Mouse (Mus musculus) lung, embryonic 16.5 days (tissue): ENCODE measurements around the gene Itsn1. TPM values are rescaled to one million over a fixed set of nuclear protein-coding genes. Genes with fewer than 3 reads are reported as not detected.

Source experiments
- ATAC-seq: fragments of 200-750 bp; cut with Nextera tagmentation; 2 replicates; pipeline ENCODE4 v1.8.0; 2017; ENCODE audit warnings: low read depth, mild to moderate bottlenecking, moderate library complexity
- H3K27ac ChIP-seq: fragments of 300-500 bp; sonication (generic); 2 replicates; pipeline ENCODE4 v1.5.1; 2014; ENCODE audit warnings: mild to moderate bottlenecking, control low read depth, low read length
- H3K27me3 ChIP-seq: fragments of 300-500 bp; sonication (generic); 2 replicates; pipeline ENCODE4 v1.6.1; 2014; ENCODE audit warnings: low read depth, low read length, mixed read lengths; ENCODE audit not compliant: control insufficient read depth, insufficient read depth
- H3K36me3 ChIP-seq: fragments of 300-500 bp; sonication (generic); 2 replicates; pipeline ENCODE4 v1.6.1; 2014; ENCODE audit warnings: low read length; ENCODE audit not compliant: control insufficient read depth, insufficient read depth
- H3K4me1 ChIP-seq: fragments of 300-500 bp; sonication (generic); replicated peaks from 2 replicates; pipeline ENCODE4 v1.6.1; 2014; ENCODE audit warnings: low read length, mixed read lengths; ENCODE audit not compliant: control insufficient read depth, insufficient read depth
- H3K4me2 ChIP-seq: fragments of 300-500 bp; sonication (generic); 2 replicates; pipeline ENCODE4 v1.6.1; 2014; ENCODE audit warnings: low read depth, low read length, control low read depth
- H3K4me3 ChIP-seq: fragments of 300-500 bp; sonication (generic); 2 replicates; pipeline ENCODE4 v1.5.1; 2014; ENCODE audit warnings: mild to moderate bottlenecking, low read length, control low read depth
- H3K9ac ChIP-seq: fragments of 300-500 bp; sonication (generic); 2 replicates; pipeline ENCODE4 v1.6.1; 2014; ENCODE audit warnings: low read length, control low read depth
- H3K9me3 ChIP-seq: fragments of 300-500 bp; sonication (generic); 2 replicates; pipeline ENCODE4 v1.6.1; 2016; ENCODE audit warnings: low read length; ENCODE audit not compliant: control insufficient read depth
- WGBS: fragments of 180-500 bp; shearing (Covaris S2); extraction: QIAGEN DNeasy Blood & Tissue Kit; methylation state at CpG from one replicate; pipeline ENCODE4 v1.1.7; 2014; 5-methylcytosine and 5-hydroxymethylcytosine counted together
- polyA plus RNA-seq: library from polyadenylated mRNA; unstranded; fragments of >200 nt; fragmentation: Nextera tagmentation; extraction: Ambion mirVana; gene quantifications from 2 replicates; pipeline ENCODE4 v1.2.1, GENCODE M21; 2015

Itsn1 gene
- polyA plus RNA-seq, 1 experiment from 2014 or later = 17.8 TPM

DNA sequence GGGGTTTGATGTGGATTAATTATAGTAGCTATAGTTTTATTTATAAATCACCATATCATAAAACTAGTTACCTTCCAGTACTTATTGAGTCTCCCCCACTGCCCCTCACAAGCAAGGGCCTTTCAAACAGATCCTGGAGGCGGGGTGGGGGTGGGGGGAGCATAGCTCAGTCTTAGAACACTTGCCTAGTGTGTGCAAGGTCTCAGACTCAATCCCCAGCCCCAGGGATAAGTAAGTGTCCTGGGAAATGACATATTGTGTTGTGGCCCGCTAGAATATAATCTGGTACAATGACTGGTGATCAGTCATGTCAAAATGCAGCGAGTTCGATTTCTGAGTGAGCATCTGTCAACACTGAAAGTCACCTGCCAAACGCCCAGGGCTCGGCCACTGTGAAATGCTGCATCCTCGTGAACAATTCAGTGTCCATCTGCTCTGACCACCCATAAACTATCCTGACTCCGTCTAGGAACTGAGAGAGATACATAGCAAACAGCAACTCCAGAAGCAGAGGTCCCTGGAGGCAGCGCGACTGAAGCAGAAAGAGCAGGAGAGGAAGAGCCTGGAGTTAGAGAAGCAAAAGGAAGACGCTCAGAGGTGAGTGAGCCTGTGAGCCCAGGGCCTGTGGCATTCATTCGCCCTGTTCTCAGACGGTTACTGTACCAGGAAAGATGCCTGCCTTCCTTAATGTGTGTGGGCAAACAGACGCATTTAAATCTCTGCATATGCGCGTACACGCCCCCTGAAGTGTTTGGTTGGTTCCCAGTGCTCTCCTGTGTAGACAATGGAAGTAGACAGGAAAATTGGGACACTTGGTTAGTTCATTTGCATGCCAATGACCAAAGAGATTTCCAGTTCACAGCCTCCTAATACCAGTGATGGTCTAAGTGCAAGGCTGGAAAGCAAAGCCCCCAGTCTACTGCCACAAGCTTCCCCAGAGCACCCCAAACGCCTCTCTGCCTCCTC is 107.8 kb downstream of the Itsn1 start:
- Histone ChIP-seq H3K27me3 (no peaks in the 10 kb centered on the region), H3K4me2 (no peak overlapping the region), H3K9ac (no peak overlapping the region), H3K27ac (no peak overlapping the region), H3K36me3 (no peaks in the 10 kb centered on the region; the same call in 1 of the 2 replicates), H3K9me3 (no peaks in the 10 kb centered on the region), H3K4me3 (no peak overlapping the region), H3K4me1 (no peaks in the 10 kb centered on the region)
- WGBS = 77% methylated on average over 18 of the region's 18 CpGs
- ATAC-seq = no peak

DNA sequence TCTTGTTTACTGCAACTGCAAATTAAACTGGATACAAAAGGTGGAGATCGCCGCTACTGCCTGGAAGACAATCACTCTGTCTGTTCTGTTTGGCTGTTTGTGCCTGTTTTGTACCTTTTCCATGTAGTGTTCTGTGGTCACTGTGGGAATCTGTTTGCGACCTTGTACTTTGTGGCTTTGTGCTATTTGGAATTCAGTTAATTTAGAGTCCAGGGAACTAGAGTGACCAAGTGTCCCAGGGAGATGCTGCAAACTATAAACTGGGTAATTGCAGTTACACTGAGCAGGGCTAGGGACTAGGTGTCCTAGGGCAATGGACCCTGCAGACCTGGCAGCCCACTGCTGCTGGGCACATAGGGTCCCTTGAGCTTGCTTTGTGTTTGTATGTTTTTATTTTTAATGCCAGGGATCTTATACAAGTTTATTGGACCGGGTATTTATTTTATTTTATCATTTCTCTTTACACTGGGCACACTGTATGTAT is 108.5 kb downstream of the Itsn1 start:
- no peaks in the 10 kb centered on the region for H3K4me1 ChIP-seq
- no peaks in the 10 kb centered on the region for H3K9me3 ChIP-seq
- H3K4me2 ChIP-seq = no peak overlapping the region
- ATAC-seq = no peak
- no peak overlapping the region for H3K4me3 ChIP-seq
- H3K27ac ChIP-seq = no peak overlapping the region
- H3K9ac ChIP-seq = no peak overlapping the region
- no peaks in the 10 kb centered on the region for H3K27me3 ChIP-seq
- H3K36me3 ChIP-seq = no peaks in the 10 kb centered on the region; the same call in 1 of the 2 replicates
- 90% methylated on average over 4 of the region's 4 CpGs for WGBS

DNA sequence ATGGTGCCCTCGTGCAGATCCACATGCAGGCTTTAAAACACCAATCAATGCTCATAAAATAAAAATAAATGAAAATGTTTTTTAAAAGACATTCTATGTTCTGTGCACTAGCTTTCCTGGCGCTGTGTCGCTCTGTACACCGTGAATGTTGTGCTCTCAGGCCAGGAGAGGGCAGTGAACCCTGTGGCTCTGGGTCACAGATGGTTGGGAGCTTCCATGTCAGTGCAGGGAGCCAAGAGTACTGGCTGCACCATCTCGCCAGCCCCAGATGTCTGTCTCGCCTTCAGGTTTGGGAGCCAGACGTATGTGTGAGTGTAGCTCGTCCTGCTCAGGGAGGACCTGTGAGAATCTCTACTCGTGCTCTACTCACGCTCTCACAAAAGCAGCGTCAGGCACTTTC is 109.7 kb downstream of the Itsn1 start:
- ATAC-seq = no peak
- H3K4me1 ChIP-seq = no peaks in the 10 kb centered on the region
- no peak overlapping the region for H3K27ac ChIP-seq
- no peaks in the 10 kb centered on the region for H3K9me3 ChIP-seq
- H3K4me2 ChIP-seq = no peak overlapping the region
- H3K36me3 ChIP-seq = no peaks in the 10 kb centered on the region; the same call in 1 of the 2 replicates
- H3K9ac ChIP-seq = no peak overlapping the region
- H3K27me3 ChIP-seq = no peaks in the 10 kb centered on the region
- WGBS = 68% methylated on average over 11 of the region's 11 CpGs
- no peak overlapping the region for H3K4me3 ChIP-seq

DNA sequence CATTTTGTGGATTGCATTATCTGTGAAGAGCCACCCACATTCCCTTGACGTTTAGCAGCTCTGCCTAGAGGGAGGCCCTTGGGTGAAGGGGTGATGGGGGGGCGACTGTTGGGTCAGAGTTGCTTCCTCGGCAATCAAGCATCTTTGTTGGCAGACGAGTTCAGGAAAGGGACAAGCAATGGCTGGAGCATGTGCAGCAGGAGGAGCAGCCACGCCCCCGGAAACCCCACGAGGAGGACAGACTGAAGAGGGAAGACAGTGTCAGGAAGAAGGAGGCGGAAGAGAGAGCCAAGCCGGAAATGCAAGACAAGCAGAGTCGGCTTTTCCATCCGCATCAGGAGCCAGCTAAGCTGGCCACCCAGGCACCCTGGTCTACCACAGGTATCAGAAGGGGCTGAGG is 110.4 kb downstream of the Itsn1 start:
- no peaks in the 10 kb centered on the region for H3K9me3 ChIP-seq
- no peak for ATAC-seq
- H3K4me1 ChIP-seq = no peaks in the 10 kb centered on the region
- no peaks in the 10 kb centered on the region for H3K27me3 ChIP-seq
- H3K36me3 ChIP-seq = no peaks in the 10 kb centered on the region; the same call in 1 of the 2 replicates
- no peak overlapping the region for H3K27ac ChIP-seq
- H3K4me2 ChIP-seq = no peak overlapping the region
- H3K9ac ChIP-seq = no peak overlapping the region
- 37% methylated on average over 11 of the region's 11 CpGs for WGBS
- no peak overlapping the region for H3K4me3 ChIP-seq

DNA sequence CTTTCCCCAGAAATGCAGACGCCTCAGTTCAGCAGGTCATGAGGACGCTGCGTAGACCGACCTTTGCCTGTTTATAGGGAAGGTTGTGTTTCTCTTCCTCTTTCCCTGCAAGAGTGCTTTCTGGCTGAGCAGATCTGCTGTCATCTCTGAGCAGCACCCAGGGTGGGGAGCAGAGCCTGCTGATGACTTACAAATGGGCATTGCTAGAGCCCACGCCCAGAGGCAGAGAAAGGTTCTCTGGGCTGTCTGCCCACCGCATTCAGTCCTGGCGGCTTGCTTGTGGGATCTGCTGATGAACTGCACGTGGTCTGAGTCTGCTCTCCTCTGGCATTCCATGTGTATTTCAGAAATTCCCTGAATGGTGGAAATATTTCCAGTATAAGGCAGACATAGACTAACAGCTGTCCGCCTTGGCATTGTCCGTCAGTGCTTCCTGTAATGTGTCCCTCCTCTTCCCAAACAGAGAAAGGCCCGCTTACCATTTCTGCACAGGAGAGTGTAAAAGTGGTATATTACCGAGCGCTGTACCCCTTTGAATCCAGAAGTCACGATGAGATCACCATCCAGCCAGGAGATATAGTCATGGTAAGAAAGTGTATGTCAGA is 112.0 kb downstream of the Itsn1 start:
- Histone ChIP-seq H3K27ac (no peak overlapping the region), H3K9me3 (no peaks in the 10 kb centered on the region), H3K4me3 (no peak overlapping the region), H3K36me3 (no peaks in the 10 kb centered on the region; the same call in 1 of the 2 replicates), H3K4me1 (peaks cover 6% of the 10 kb centered on the region), H3K4me2 (no peak overlapping the region), H3K27me3 (no peaks in the 10 kb centered on the region), H3K9ac (no peak overlapping the region)
- WGBS = 82% methylated on average over 14 of the region's 14 CpGs
- peak; percentile 50 for ATAC-seq

DNA sequence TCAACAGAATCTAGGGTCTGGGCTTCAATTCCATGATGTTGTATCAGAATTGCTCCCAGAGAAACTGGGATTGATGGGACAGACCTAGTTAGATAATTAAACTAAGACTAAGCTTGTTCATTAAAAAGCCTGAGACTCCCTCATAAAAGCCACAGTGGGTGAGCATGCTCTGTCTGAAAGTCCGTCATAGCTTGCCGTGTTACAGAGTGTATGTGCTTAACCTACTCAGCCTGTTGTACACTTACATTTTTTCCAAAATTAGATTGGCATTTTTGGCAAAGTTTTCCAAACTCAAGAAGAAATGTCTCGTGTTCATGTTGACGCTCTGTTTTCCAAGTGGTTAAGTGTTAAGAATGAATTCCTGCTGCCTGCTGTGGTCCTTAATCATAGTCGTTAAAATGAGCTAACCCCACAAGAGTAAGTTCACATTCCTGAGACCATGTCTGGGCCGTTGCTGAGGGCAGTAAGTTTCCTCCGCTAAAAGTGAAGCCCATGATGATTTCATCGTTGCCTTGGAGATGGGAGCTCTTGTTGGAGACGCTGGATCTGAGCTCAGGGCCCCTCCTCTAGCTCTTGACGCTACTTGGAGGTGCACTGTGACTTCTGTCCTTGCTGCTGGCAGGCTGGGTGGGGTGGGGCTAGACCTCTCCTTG is 117.1 kb downstream of the Itsn1 start:
- WGBS = 19% methylated on average over 10 of the region's 10 CpGs

DNA sequence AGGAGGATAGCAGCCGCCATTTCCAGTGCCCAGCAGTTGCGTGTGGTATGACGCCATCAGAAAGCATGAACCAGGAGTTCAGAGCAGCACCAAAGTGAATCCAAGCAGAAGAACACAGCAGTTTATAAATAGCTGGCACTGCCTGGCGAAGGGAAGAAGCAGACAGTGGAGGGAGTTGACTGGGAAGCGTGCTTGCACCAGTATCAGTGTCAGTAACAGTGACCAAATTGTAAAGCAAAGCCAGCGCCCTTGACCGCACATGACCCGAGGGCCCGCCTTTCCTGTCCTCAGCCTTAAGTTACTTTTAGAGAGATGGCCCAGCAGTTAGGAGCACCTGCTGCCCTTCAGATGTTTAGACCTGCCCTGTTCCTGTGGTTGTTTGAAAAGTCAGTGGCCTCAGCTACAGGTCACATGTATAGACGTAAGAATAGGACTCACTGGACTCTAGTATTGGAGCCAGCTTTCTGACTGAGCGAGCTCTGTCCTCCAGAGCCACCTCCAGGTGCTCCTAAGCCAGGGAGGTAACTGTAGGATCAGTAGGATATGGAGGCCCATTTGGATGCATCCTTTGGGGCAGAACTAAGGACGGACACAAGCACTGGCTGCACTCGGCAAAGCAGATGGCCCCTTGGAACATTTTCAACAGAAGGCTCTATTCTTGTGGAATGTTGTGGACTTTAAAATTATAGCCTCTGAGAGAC is 118.6 kb downstream of the Itsn1 start:
- Histone ChIP-seq H3K27me3 (no peaks in the 10 kb centered on the region), H3K9ac (no peak overlapping the region), H3K27ac (no peak overlapping the region), H3K36me3 (peaks cover 4% of the 10 kb centered on the region; the same call in 1 of the 2 replicates), H3K4me2 (no peak overlapping the region), H3K9me3 (no peaks in the 10 kb centered on the region), H3K4me3 (no peak overlapping the region), H3K4me1 (peaks cover 11% of the 10 kb centered on the region)
- WGBS = 90% methylated on average over 13 of the region's 13 CpGs
- ATAC-seq = no peak

More for the DNA sequence above, 117.1 kb downstream of the Itsn1 start:
- ATAC-seq = peak; percentile 89
- Histone ChIP-seq H3K4me1 (peaks cover 11% of the 10 kb centered on the region), H3K36me3 (peaks cover 4% of the 10 kb centered on the region; the same call in 1 of the 2 replicates), H3K9me3 (no peaks in the 10 kb centered on the region), H3K27me3 (no peaks in the 10 kb centered on the region), H3K9ac (no peak overlapping the region), H3K4me2 (no peak overlapping the region), H3K27ac (peak overlapping the region; percentile 69), H3K4me3 (no peak overlapping the region)

DNA sequence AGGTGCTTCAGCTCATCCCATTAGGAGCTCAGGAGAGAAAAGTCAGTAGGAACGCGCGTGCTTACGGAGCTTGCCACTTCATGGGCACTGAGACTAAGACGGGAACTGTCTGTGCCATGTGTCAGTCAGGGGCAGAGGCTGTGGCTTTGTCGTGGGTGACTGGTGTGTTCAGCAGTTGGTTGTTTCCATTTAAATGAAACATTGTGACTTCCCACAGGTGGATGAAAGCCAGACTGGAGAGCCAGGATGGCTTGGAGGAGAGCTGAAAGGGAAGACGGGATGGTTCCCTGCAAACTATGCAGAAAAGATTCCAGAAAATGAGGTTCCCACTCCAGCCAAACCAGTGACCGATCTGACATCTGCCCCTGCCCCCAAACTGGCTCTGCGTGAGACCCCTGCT is 119.4 kb downstream of the Itsn1 start:
- Histone ChIP-seq H3K9me3 (no peaks in the 10 kb centered on the region), H3K27me3 (no peaks in the 10 kb centered on the region), H3K9ac (no peak overlapping the region), H3K4me2 (no peak overlapping the region), H3K4me1 (peaks cover 11% of the 10 kb centered on the region), H3K36me3 (peaks cover 6% of the 10 kb centered on the region), H3K4me3 (no peak overlapping the region), H3K27ac (no peak overlapping the region)
- ATAC-seq = no peak
- 91% methylated on average over 9 of the region's 9 CpGs for WGBS
